Mouse (Mus musculus) liver, embryonic 12.5 days (tissue): ENCODE results near the gene Atp6v0a1. TPM values are rescaled to one million over a fixed set of nuclear protein-coding genes. Genes with fewer than 3 reads are reported as not detected.

Experiments
- ATAC-seq: fragments of 200-750 bp; cut with Nextera tagmentation; 2 replicates; pipeline ENCODE4 v1.8.0; 2017; ENCODE audit warnings: moderate number of reproducible peaks, mild to moderate bottlenecking, moderate library complexity
- H3K27ac ChIP-seq: fragments of 300-500 bp; sonication (generic); 2 replicates; pipeline ENCODE4 v1.5.1; 2016; ENCODE audit warnings: mild to moderate bottlenecking
- H3K27me3 ChIP-seq: fragments of 300-500 bp; sonication (generic); replicated peaks from 2 replicates; pipeline ENCODE4 v1.6.1; 2016; ENCODE audit warnings: mild to moderate bottlenecking, moderate library complexity
- H3K36me3 ChIP-seq: fragments of 300-500 bp; sonication (generic); 2 replicates; pipeline ENCODE4 v1.6.1; 2016; ENCODE audit warnings: mild to moderate bottlenecking, moderate library complexity
- H3K4me1 ChIP-seq: fragments of 300-500 bp; sonication (generic); 2 replicates; pipeline ENCODE4 v1.6.1; 2016
- H3K4me2 ChIP-seq: fragments of 300-500 bp; sonication (generic); 2 replicates; pipeline ENCODE4 v1.6.1; 2016; ENCODE audit warnings: mild to moderate bottlenecking, moderate library complexity
- H3K4me3 ChIP-seq: fragments of 300-500 bp; sonication (generic); 2 replicates; pipeline ENCODE4 v1.5.1; 2016; ENCODE audit warnings: mild to moderate bottlenecking, moderate library complexity
- H3K9ac ChIP-seq: fragments of 300-500 bp; sonication (generic); 2 replicates; pipeline ENCODE4 v1.6.1; 2016; ENCODE audit warnings: mild to moderate bottlenecking, moderate library complexity
- H3K9me3 ChIP-seq: fragments of 300-500 bp; sonication (generic); replicated peaks from 2 replicates; pipeline ENCODE4 v1.6.1; 2016; ENCODE audit warnings: mild to moderate bottlenecking, moderate library complexity
- WGBS: fragments of 180-500 bp; shearing (Covaris S2); methylation state at CpG from one replicate; pipeline ENCODE4 v1.1.7; 2016; ENCODE audit not compliant: insufficient replicate concordance; 5-methylcytosine and 5-hydroxymethylcytosine counted together
- polyA plus RNA-seq: library from polyadenylated mRNA; unstranded; fragments of >200 nt; fragmentation: Nextera tagmentation; extraction: Ambion mirVana; gene quantifications from 2 replicates; pipeline ENCODE4 v1.2.1, GENCODE M21; 2016

The Atp6v0a1 gene
- polyA plus RNA-seq, 1 experiment from 2014 or later: 56.5 TPM

DNA sequence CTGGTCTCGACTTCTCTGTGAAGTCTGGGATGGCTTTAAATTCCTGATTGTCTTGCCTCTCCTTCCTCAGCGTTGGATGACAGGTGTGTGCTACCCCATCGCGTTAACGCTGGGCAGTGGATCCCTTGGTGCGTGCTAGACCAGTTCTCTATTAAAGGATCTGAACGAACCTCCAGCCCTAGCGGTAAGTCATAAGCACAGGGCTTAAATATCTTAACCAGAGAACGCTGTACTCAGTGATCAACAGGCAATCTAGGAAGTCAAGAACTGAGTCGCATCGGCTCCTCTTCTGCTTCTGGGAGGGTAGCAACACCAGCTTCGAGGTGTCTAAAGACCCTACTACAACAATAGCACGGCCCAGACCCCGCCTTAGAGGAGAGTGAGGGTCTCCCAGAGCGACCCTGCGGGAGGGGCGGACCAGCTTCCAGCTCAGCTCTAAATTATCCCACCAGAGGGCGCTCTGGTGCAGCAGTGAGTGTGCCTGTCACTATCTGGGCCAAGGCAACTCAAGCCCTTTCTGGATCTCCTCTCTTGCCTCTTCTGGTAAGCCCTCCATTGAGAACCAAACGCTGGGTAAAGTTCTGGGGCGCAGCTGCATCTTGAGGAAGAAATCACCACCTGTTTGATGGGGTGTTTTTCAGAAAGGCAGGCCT, 26.0 kb upstream of the Atp6v0a1 start:
- peaks cover 10% of the 10 kb centered on the region for H3K4me1 ChIP-seq
- peak; percentile 49 for ATAC-seq
- peaks cover 13% of the 10 kb centered on the region for H3K27me3 ChIP-seq
- peak overlapping the region; percentile 61 for H3K4me2 ChIP-seq
- H3K27ac ChIP-seq: no peak overlapping the region
- no peaks in the 10 kb centered on the region for H3K9me3 ChIP-seq
- H3K4me3 ChIP-seq: peak overlapping the region; percentile 40
- no peak overlapping the region for H3K9ac ChIP-seq
- H3K36me3 ChIP-seq: no peaks in the 10 kb centered on the region
- WGBS: 4% methylated on average over 20 of the region's 20 CpGs

- H3K27me3 ChIP-seq: peaks cover 13% of the 10 kb centered on the region
- WGBS: 68% methylated on average over 7 of the region's 7 CpGs
- no peaks in the 10 kb centered on the region for H3K36me3 ChIP-seq
- H3K4me2 ChIP-seq: no peak overlapping the region
- no peaks in the 10 kb centered on the region for H3K9me3 ChIP-seq
- no peak overlapping the region for H3K4me3 ChIP-seq
- no peak overlapping the region for H3K9ac ChIP-seq
- H3K4me1 ChIP-seq: peaks cover 10% of the 10 kb centered on the region
- no peak overlapping the region for H3K27ac ChIP-seq
- no peak; the same call in 1 of the 2 replicates for ATAC-seq
Measured at GRCm38 (mm10) chr11:100983778-100984131, 25.5 kb upstream of the Atp6v0a1 start.

DNA sequence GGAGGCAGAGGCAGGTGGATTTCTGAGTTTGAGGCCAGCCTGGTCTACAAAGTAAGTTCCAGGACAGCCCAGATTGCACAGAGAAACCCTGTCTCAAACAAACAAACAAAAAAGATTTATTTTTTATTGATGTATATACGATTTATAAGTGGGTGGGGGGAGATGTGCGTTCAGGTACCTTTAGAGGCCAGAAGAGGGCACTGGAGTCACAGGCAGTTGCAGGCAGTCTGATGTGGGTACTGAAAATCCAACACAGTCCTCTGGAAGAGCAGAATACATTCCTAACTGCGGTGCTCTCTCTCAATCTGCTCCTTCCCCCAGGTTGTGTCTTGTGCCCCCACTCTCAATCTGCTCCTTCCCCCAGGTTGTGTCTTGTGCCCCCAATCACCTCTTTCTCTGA, 23.6 kb upstream of the Atp6v0a1 start:
- ATAC-seq: no peak
- H3K27ac ChIP-seq: no peak overlapping the region
- peaks cover 10% of the 10 kb centered on the region for H3K4me1 ChIP-seq
- no peaks in the 10 kb centered on the region for H3K9me3 ChIP-seq
- H3K4me2 ChIP-seq: no peak overlapping the region
- WGBS: 54% methylated on average over 3 of the region's 3 CpGs
- H3K4me3 ChIP-seq: no peak overlapping the region
- peaks cover 18% of the 10 kb centered on the region for H3K27me3 ChIP-seq
- no peak overlapping the region for H3K9ac ChIP-seq
- no peaks in the 10 kb centered on the region for H3K36me3 ChIP-seq

DNA sequence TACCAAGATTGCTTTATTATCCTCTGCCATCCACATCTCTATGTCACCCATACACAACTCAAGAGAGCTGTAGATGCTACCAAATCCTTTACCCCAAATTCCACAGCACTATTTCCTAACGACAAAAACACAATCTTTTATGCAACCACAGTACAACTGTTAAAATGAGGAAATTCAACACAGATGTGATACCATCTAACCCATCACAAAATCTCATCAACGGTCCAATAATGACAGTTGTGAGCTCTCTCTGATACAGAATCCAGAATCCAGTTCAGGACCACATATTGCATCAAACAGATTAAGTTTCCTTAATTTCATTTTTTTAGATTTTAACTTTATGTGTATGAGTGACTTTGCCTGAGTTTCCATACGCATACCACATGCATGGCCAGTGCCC, 20.6 kb upstream of the Atp6v0a1 start:
- 57% methylated on average over 3 of the region's 3 CpGs for WGBS

GRCm38 (mm10) chr11:100989666-100990065, 19.6 kb upstream of the Atp6v0a1 start:
- 50% methylated on average over 2 of the region's 2 CpGs for WGBS

More for the DNA sequence above, 20.6 kb upstream of the Atp6v0a1 start:
- Histone ChIP-seq H3K4me1 (peaks cover 4% of the 10 kb centered on the region), H3K9ac (no peak overlapping the region), H3K4me2 (no peak overlapping the region), H3K27ac (no peak overlapping the region), H3K27me3 (peaks cover 8% of the 10 kb centered on the region; the same call in 1 of the 2 replicates), H3K9me3 (no peaks in the 10 kb centered on the region), H3K4me3 (no peak overlapping the region), H3K36me3 (no peaks in the 10 kb centered on the region)
- ATAC-seq: no peak

DNA sequence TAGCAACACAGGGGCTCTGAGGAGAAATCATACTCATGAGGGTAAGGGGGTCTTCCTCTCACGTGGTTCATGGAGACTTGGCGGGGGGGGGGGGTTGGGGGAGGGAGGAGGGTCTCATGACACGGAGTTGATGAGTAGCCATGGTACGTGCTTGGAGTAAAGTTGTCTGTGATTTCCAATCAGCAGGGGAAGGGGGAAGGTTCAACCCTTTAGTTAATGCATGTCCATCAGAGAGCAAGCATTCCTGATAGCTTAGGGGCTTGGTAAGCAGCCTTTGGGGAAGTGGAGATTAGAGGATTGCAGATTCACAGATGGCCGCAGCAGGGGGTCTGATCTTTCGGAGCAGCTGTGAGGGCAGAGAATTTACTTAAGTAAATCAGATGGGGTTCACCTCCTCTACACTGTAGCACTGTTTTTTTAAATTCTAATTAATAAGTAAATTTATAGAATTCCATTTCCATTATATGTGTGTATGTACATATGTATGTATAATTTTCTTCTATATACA, 18.2 kb upstream of the Atp6v0a1 start:
- H3K9me3 ChIP-seq: no peaks in the 10 kb centered on the region
- no peaks in the 10 kb centered on the region for H3K36me3 ChIP-seq
- H3K9ac ChIP-seq: no peak overlapping the region
- WGBS: 21% methylated on average over 6 of the region's 6 CpGs
- no peak for ATAC-seq
- H3K27me3 ChIP-seq: peaks cover 18% of the 10 kb centered on the region
- H3K4me1 ChIP-seq: peaks cover 4% of the 10 kb centered on the region
- no peak overlapping the region for H3K4me3 ChIP-seq
- no peak overlapping the region for H3K27ac ChIP-seq
- no peak overlapping the region for H3K4me2 ChIP-seq

More at GRCm38 (mm10) chr11:100989666-100990065, 19.6 kb upstream of the Atp6v0a1 start:
- Histone ChIP-seq H3K4me3 (no peak overlapping the region), H3K9me3 (no peaks in the 10 kb centered on the region), H3K4me2 (no peak overlapping the region), H3K36me3 (no peaks in the 10 kb centered on the region), H3K9ac (no peak overlapping the region), H3K27ac (no peak overlapping the region), H3K27me3 (peaks cover 11% of the 10 kb centered on the region), H3K4me1 (peaks cover 4% of the 10 kb centered on the region)
- ATAC-seq: no peak

- Histone ChIP-seq H3K9ac (no peak overlapping the region), H3K9me3 (no peaks in the 10 kb centered on the region), H3K4me1 (no peaks in the 10 kb centered on the region), H3K4me3 (no peak overlapping the region), H3K4me2 (no peak overlapping the region), H3K27ac (no peak overlapping the region), H3K27me3 (peaks cover 18% of the 10 kb centered on the region), H3K36me3 (no peaks in the 10 kb centered on the region)
- no peak for ATAC-seq
- WGBS: 59% methylated on average over 2 of the region's 2 CpGs
Measured at GRCm38 (mm10) chr11:100993437-100993836, 15.8 kb upstream of the Atp6v0a1 start.

- no peak for ATAC-seq
- Histone ChIP-seq H3K9me3 (no peaks in the 10 kb centered on the region), H3K9ac (no peak overlapping the region), H3K27ac (no peak overlapping the region), H3K27me3 (peaks cover 23% of the 10 kb centered on the region), H3K36me3 (no peaks in the 10 kb centered on the region), H3K4me1 (no peaks in the 10 kb centered on the region), H3K4me3 (no peak overlapping the region), H3K4me2 (peak overlapping the region; percentile 13; the same call in 1 of the 2 replicates)
- 30% methylated on average over 9 of the region's 9 CpGs for WGBS
Measured at GRCm38 (mm10) chr11:100994233-100994632, 15.0 kb upstream of the Atp6v0a1 start.

DNA sequence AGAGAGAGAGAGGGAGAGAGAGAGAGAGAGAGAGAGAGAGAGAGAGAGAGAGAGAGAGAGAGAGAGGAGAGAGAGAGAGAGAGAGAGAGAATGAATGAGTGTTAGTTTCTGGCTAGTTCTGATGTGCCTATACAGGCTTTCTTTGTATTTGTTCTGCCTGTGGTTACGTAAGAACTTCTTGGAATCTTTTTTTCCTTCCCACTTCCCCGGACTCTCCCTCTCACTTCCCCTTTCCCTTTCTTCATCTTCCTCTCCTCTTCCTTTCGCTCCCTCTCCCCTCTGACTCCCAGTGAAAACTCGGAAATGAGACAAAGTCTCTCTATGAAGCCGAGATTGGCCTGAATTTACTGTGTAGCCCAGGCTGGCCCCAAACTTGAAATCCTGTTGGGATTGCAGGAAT, 14.6 kb upstream of the Atp6v0a1 start:
- 53% methylated on average over 5 of the region's 5 CpGs for WGBS
- Histone ChIP-seq H3K4me2 (peak overlapping the region; percentile 13; the same call in 1 of the 2 replicates), H3K9ac (no peak overlapping the region), H3K4me1 (no peaks in the 10 kb centered on the region), H3K4me3 (no peak overlapping the region), H3K27ac (no peak overlapping the region), H3K36me3 (no peaks in the 10 kb centered on the region), H3K27me3 (peaks cover 25% of the 10 kb centered on the region), H3K9me3 (no peaks in the 10 kb centered on the region)
- no peak for ATAC-seq

GRCm38 (mm10) chr11:100996501-100996900, 12.8 kb upstream of the Atp6v0a1 start:
- H3K27ac ChIP-seq: no peak overlapping the region
- H3K27me3 ChIP-seq: peaks cover 37% of the 10 kb centered on the region
- no peaks in the 10 kb centered on the region for H3K9me3 ChIP-seq
- no peaks in the 10 kb centered on the region for H3K4me1 ChIP-seq
- H3K9ac ChIP-seq: no peak overlapping the region
- no peaks in the 10 kb centered on the region for H3K36me3 ChIP-seq
- H3K4me2 ChIP-seq: no peak overlapping the region
- WGBS: 68% methylated on average over 4 of the region's 4 CpGs
- H3K4me3 ChIP-seq: no peak overlapping the region
- no peak for ATAC-seq

GRCm38 (mm10) chr11:100998836-100999235, 10.4 kb upstream of the Atp6v0a1 start:
- no peak overlapping the region for H3K27ac ChIP-seq
- H3K4me3 ChIP-seq: no peak overlapping the region
- peaks cover 41% of the 10 kb centered on the region for H3K27me3 ChIP-seq
- no peaks in the 10 kb centered on the region for H3K9me3 ChIP-seq
- no peak overlapping the region for H3K9ac ChIP-seq
- H3K4me1 ChIP-seq: peaks cover 3% of the 10 kb centered on the region; the same call in 1 of the 2 replicates
- WGBS: 63% methylated on average over 2 of the region's 2 CpGs
- no peaks in the 10 kb centered on the region for H3K36me3 ChIP-seq
- no peak overlapping the region for H3K4me2 ChIP-seq
- no peak for ATAC-seq

DNA sequence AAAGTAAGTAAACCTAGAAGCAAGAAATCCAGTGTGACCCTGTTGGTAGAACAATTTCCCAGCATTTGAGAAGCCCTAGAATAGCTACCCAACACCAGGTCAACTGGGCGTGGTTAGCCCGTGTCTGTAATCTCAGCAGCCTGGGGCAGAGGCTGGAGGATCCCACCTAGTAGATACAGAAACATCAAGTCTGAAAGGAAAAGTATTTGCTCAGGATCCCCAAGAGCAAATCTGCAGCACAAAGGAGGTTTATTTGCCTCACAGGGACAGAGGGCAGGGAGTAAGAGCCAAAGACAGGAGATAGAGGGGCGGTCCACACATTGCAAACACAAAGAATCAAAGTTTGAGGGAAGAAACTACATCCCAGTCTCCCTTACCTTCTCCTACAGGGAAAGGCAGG, 10.0 kb upstream of the Atp6v0a1 start:
- no peak for ATAC-seq
- H3K9ac ChIP-seq: no peak overlapping the region
- WGBS: 56% methylated on average over 3 of the region's 3 CpGs
- H3K4me1 ChIP-seq: peaks cover 3% of the 10 kb centered on the region; the same call in 1 of the 2 replicates
- no peak overlapping the region for H3K4me3 ChIP-seq
- H3K27me3 ChIP-seq: peaks cover 41% of the 10 kb centered on the region
- H3K27ac ChIP-seq: no peak overlapping the region
- H3K4me2 ChIP-seq: no peak overlapping the region
- no peaks in the 10 kb centered on the region for H3K9me3 ChIP-seq
- no peaks in the 10 kb centered on the region for H3K36me3 ChIP-seq
